Mouse (Mus musculus): ENCODE measurements around the gene Prdx5. TPM values are rescaled to one million over a fixed set of nuclear protein-coding genes. Genes with fewer than 3 reads are reported as not detected.

The Prdx5 gene
- total RNA-seq (2023) = 1,000 to 10,000 TPM; 1,283 to 1,316 TPM

GRCm38 (mm10) chr19:6909507-6910289 lies at the start of gene Prdx5, which contains the start of gene Trmt112:
Gene Prdx5, minus strand, starts transcription at chr19:6910106.
Gene Trmt112, plus strand, starts transcription at chr19:6909698.

GRCm38 (mm10) chr19:6942249-6942691 lies 32.4 kb upstream of the Prdx5 start, which contains the start of gene Gpr137:
Gene Gpr137, minus strand, starts transcription at chr19:6942480.

GRCm38 (mm10) chr19:6941372-6942248 lies 31.7 kb upstream of the Prdx5 start, which contains the start of gene Bad:
Gene Bad, plus strand, starts transcription at chr19:6941861.

GRCm38 (mm10) chr19:6934195-6934977 lies 24.5 kb upstream of the Prdx5 start, which contains the start of gene Kcnk4:
Gene Kcnk4, minus strand, starts transcription at chr19:6934515.

GRCm38 (mm10) chr19:6925307-6925573 lies 15.3 kb upstream of the Prdx5 start, which contains the start of gene Catsperz:
Gene Catsperz, minus strand, starts transcription at chr19:6925380.

GRCm38 (mm10) chr19:6921647-6922567 lies 12.0 kb upstream of the Prdx5 start, which contains the start of gene Esrra:
Gene Esrra, minus strand, starts transcription at chr19:6921813.

GRCm38 (mm10) chr19:6858031-6858430 lies 51.9 kb downstream of the Prdx5 start, which contains the start of gene Ccdc88b:
Gene Ccdc88b, minus strand, starts transcription at chr19:6858211.

Other genes starting within 250 kb of the Prdx5 start
- gene Rps6ka4, start 69.5 kb downstream of the Prdx5 start, total RNA-seq (2023) = 10 to 100 TPM; 30.8 to 32.2 TPM
- 100 to 1,000 TPM; 119 to 124 TPM for gene Ccdc88b, start 51.9 kb downstream of the Prdx5 start, total RNA-seq (2023)
- 100 to 1,000 TPM; 105 to 114 TPM for gene Trmt112, start 408 bp downstream of the Prdx5 start, total RNA-seq (2023)
- gene Esrra, start 11.7 kb upstream of the Prdx5 start, total RNA-seq (2023) = 10 to 100 TPM; 34.8 to 41.5 TPM
- not detected for gene Catsperz, start 15.3 kb upstream of the Prdx5 start, total RNA-seq (2023)
- gene Kcnk4, start 24.4 kb upstream of the Prdx5 start, total RNA-seq (2023) = not detected
- 10 to 100 TPM; 21.3 to 26.7 TPM for gene Bad, start 31.8 kb upstream of the Prdx5 start, total RNA-seq (2023)
- 10 to 100 TPM; 23.4 to 25.1 TPM for gene Gpr137, start 32.4 kb upstream of the Prdx5 start, total RNA-seq (2023)
- gene Ppp1r14b, start 64.9 kb upstream of the Prdx5 start, total RNA-seq (2023) = 10 to 100 TPM; 45.4 to 53.1 TPM
- gene Plcb3, start 66.4 kb upstream of the Prdx5 start, total RNA-seq (2023) = 10 to 100 TPM; 22.2 to 30.1 TPM
- 10 to 100 TPM; 36.1 to 37.4 TPM for gene Fkbp2, start 70.4 kb upstream of the Prdx5 start, total RNA-seq (2023)
- gene Vegfb, start 77.5 kb upstream of the Prdx5 start, total RNA-seq (2023) = 10 to 100 TPM in 1 of 2 experiments, 1 to 10 TPM in 1; 8.6 to 11.5 TPM
- gene Dnajc4, start 82.5 kb upstream of the Prdx5 start, total RNA-seq (2023) = 10 to 100 TPM; 23.5 to 25.0 TPM
- 10 to 100 TPM; 16.1 to 19.1 TPM for gene Nudt22, start 86.0 kb upstream of the Prdx5 start, total RNA-seq (2023)
- 1 to 10 TPM; 1.3 to 1.9 TPM for gene Trpt1, start 86.0 kb upstream of the Prdx5 start, total RNA-seq (2023)
- 100 to 1,000 TPM; 229 to 231 TPM for gene Fermt3, start 109.4 kb upstream of the Prdx5 start, total RNA-seq (2023)
- 10 to 100 TPM; 54.3 to 64.7 TPM for gene Stip1, start 129.9 kb upstream of the Prdx5 start, total RNA-seq (2023)
- gene Macrod1, start 146.7 kb upstream of the Prdx5 start, total RNA-seq (2023) = 1 to 10 TPM; 2.9 to 5.0 TPM
- gene Flrt1, start 195.6 kb upstream of the Prdx5 start, total RNA-seq (2023) = not detected